Mouse (Mus musculus) cortical plate, adult 2 months (tissue): Measurements from ENCODE around the gene Slc45a1.

Experiments
- CTCF ChIP-seq: fragments of 200-500 bp; IDR thresholded peaks from 2 replicates; pipeline ENCODE4 v1.5.1; 2011; ENCODE audit warnings: mild to moderate bottlenecking, control low read depth, low read length; ENCODE audit not compliant: insufficient read depth; ENCODE audit errors: extremely low read depth
- POLR2A ChIP-seq: fragments of 200-500 bp; IDR thresholded peaks from 2 replicates; pipeline ENCODE4 v1.6.1; 2011; ENCODE audit warnings: mild to moderate bottlenecking, low read length, control low read depth; ENCODE audit not compliant: insufficient read depth; ENCODE audit errors: extremely low read depth

- TF ChIP-seq POLR2A (no peak), CTCF (no peak)
Measured at GRCm38 (mm10) chr4:150616841-150617240, 35.1 kb downstream of the Slc45a1 start.
